ENCODE assay signal across 8 mouse cellular contexts in genomic region chr3:89164506-89165267, GRCm38 (mm10). TPM values are rescaled to one million over a fixed set of nuclear protein-coding genes. Genes with fewer than 3 reads are reported as not detected.
DNase-seq lines count a peak whose midpoint lies in the region; ATAC-seq lines count a peak whose summit lies in the region.

Gene Clk2, plus strand, starts transcription at chr3:89164795.

- peak within 1 kb of the TSS; percentile 93 for H3K27ac ChIP-seq in hindbrain, embryonic 15.5 days (replicated peaks)
- peak within 1 kb of the TSS; percentile 71 for H3K27ac ChIP-seq in macrophage

- peaks cover 33% of the 10 kb centered on the region for H3K4me1 ChIP-seq in hindbrain, embryonic 15.5 days (replicated peaks)

- H3K79me2 ChIP-seq in macrophage (ENCODE audit: inconsistent target): peaks cover 30% of the 10 kb centered on the region

- under 1% methylated on average over 69 of the region's 79 CpGs for WGBS in hindbrain, embryonic 15.5 days
- under 1% methylated on average over 63 of the region's 79 CpGs for WGBS in macrophage (ENCODE audit: missing documents)

- peak within 1 kb of the TSS; percentile 82 for H3K4me3 ChIP-seq in hindbrain, embryonic 15.5 days
- H3K4me3 ChIP-seq in macrophage (ENCODE audit: inconsistent target): peak within 1 kb of the TSS; percentile 79

- DNase-seq in R1 (ENCODE audit: low read depth, low spot score): peak; percentile 96
- peak; percentile 95 to 97 for DNase-seq in cerebellum, postnatal 25 days
- DNase-seq in frontal cortex, postnatal 36 days (ENCODE audit: low spot score in 2 of 2): peak; percentile 93 to 94
- peak; percentile 92 to 96 for DNase-seq in left cerebral cortex, adult 18-20 months (ENCODE audit: low spot score in 2 of 2)
- DNase-seq in right cerebral cortex, adult 18-20 months: peak; percentile 96
- peak; percentile 68 for DNase-seq in urinary bladder, postnatal 10 days (ENCODE audit: low spot score)

- H3K4me2 ChIP-seq in hindbrain, embryonic 15.5 days: peak within 1 kb of the TSS; percentile 64

- H3K36me3 ChIP-seq in hindbrain, embryonic 15.5 days: peaks cover 21% of the 10 kb centered on the region
- peaks cover 27% of the 10 kb centered on the region for H3K36me3 ChIP-seq in macrophage (ENCODE audit: inconsistent target)

- peak within 1 kb of the TSS; percentile 89 for H3K9ac ChIP-seq in hindbrain, embryonic 15.5 days

- ATAC-seq in hindbrain, embryonic 15.5 days (ENCODE audit: low FRiP score, low read depth): peak; percentile 96

- no peaks in the 10 kb centered on the region for H3K9me3 ChIP-seq in hindbrain, embryonic 15.5 days

- no peaks in the 10 kb centered on the region for H3K27me3 ChIP-seq in hindbrain, embryonic 15.5 days

RNA-seq across cellular contexts. Expression of gene Clk2, which starts in this region (rescaled TPM):
- polyA plus RNA-seq in hindbrain, embryonic 15.5 days (2015; fragmentation: Nextera tagmentation; extraction: Ambion mirVana): 20.0 and 22.6 TPM in 2 replicates
- 10 to 100 TPM; 40.9 to 45.0 TPM for total RNA-seq in left cerebral cortex, adult 18-20 months (2021)
- 100 to 1,000 TPM in 22 of 26 experiments, 10 to 100 TPM in 4; 81.7 to 274 (median 169) TPM for total RNA-seq in macrophage (2018; cell fraction: chromatin; rRNA removed)
- 10 to 100 TPM in 19 of 26 experiments, 1 to 10 TPM in 7; 6.8 to 26.3 (median 15.7) TPM for total RNA-seq in macrophage (2018; cell fraction: cytosol; rRNA removed)
- total RNA-seq in macrophage (2018; cell fraction: nucleus; rRNA removed): 100 to 1,000 TPM in 6 of 26 experiments, 10 to 100 TPM in 20; 37.4 to 157 (median 73.6) TPM
- 19.9 to 35.6 TPM (median 25.1 TPM) in 3 replicates for polyA plus RNA-seq in macrophage (2018)

Comparison
In these comparisons a context has a peak if more than half of its experiments do, and no peak if none do; other contexts are left out.
1. Peak in every context shown above with its lines: DNase-seq, ATAC-seq, H3K4me3 ChIP-seq and H3K27ac ChIP-seq.